Mouse (Mus musculus): ENCODE results near the gene Unc13b.

GRCm38 (mm10) chr4:43113491-43113890, 54.7 kb downstream of the Unc13b start:
- TF ChIP-seq CTCF (IDR thresholded peaks at IDR 0.05; ENCODE audit: borderline replicate concordance, extremely low read depth, insufficient read depth, insufficient read length) (no peak), POLR2A (IDR thresholded peaks at IDR 0.05; ENCODE audit: borderline replicate concordance, extremely low read depth, insufficient read depth, insufficient read length, poor library complexity, severe bottlenecking) (no peak)

Data from brain, embryonic 14.5 days (tissue).